Mouse (Mus musculus) layer of hippocampus, postnatal 14 days (tissue): ENCODE measurements around the gene Orai1. TPM values are rescaled to one million over a fixed set of nuclear protein-coding genes. Genes with fewer than 3 reads are reported as not detected.
A peak's percentile ranks its signal among the peaks of the same experiment; 100 is the strongest.

Source experiments
- DNase-seq, 2 experiments: peaks; one replicate each; pipeline ENCODE4 v3.0.0; 2021 to 2022; ENCODE audit warnings: low spot score in 2 of 2, mixed read lengths in 1 of 2
- total RNA-seq, 2 experiments: library from RNA; stranded (reverse); gene quantifications; 2 replicates each; pipeline ENCODE4 v1.2.3; 2021

Orai1 gene
- total RNA-seq, 2 experiments from 2014 or later, result 15.1 to 16.2 TPM

GRCm38 (mm10) chr5:123063141-123063540 is 48.3 kb downstream of the Orai1 start:
- no peak for DNase-seq

GRCm38 (mm10) chr5:123064207-123064606 is 49.3 kb downstream of the Orai1 start:
- DNase-seq, result peak; percentile 48 to 78

GRCm38 (mm10) chr5:123067395-123067995 is 52.6 kb downstream of the Orai1 start:
- no peak for DNase-seq

GRCm38 (mm10) chr5:123068115-123068514 is 53.2 kb downstream of the Orai1 start, which contains the start of gene Tmem120b:
Tmem120b (plus strand) TSS chr5:123068415.
- no peak for DNase-seq

GRCm38 (mm10) chr5:123068714-123069113 is 53.8 kb downstream of the Orai1 start:
- no peak for DNase-seq

GRCm38 (mm10) chr5:123075576-123076418 is 60.9 kb downstream of the Orai1 start:
- peak; percentile 84 to 92 for DNase-seq

GRCm38 (mm10) chr5:123076419-123077281 is 61.8 kb downstream of the Orai1 start:
- DNase-seq, result peak in 1 of 2 experiments; percentile 25

GRCm38 (mm10) chr5:123079568-123079967 is 64.7 kb downstream of the Orai1 start:
- no peak for DNase-seq

- no peak for DNase-seq
Measured at GRCm38 (mm10) chr5:123080041-123080440, 65.2 kb downstream of the Orai1 start.

Other genes with a start within 250 kb of the Orai1 start
- 100 to 1,000 TPM; 116 to 120 TPM for gene Camkk2, start 235.7 kb upstream of the Orai1 start, total RNA-seq
- 100 to 1,000 TPM; 215 to 219 TPM for gene Anapc5, start 193.7 kb upstream of the Orai1 start, total RNA-seq
- gene Rnf34, start 165.0 kb upstream of the Orai1 start, total RNA-seq, result 10 to 100 TPM; 47.1 to 53.0 TPM
- 10 to 100 TPM; 41.3 to 54.5 TPM for gene Kdm2b, start 25.3 kb upstream of the Orai1 start, total RNA-seq
- under 1 TPM; 0.62 to 0.79 TPM for gene Morn3, start 31.9 kb downstream of the Orai1 start, total RNA-seq
- gene Tmem120b, start 53.3 kb downstream of the Orai1 start, total RNA-seq, result 10 to 100 TPM; 20.1 to 20.3 TPM
- gene Rhof, start 117.6 kb downstream of the Orai1 start, total RNA-seq, result 10 to 100 TPM; 42.3 to 42.9 TPM
- 10 to 100 TPM; 31.1 to 31.2 TPM for gene Setd1b, start 127.1 kb downstream of the Orai1 start, total RNA-seq
- 10 to 100 TPM; 30.9 to 42.8 TPM for gene Psmd9, start 154.3 kb downstream of the Orai1 start, total RNA-seq
- not detected for gene Hpd, start 167.7 kb downstream of the Orai1 start, total RNA-seq
- 1 to 10 TPM; 3.7 to 5.4 TPM for gene Wdr66, start 237.0 kb downstream of the Orai1 start, total RNA-seq